Comparison of ENCODE assay signal across 22 mouse cellular contexts in the genomic region with DNA sequence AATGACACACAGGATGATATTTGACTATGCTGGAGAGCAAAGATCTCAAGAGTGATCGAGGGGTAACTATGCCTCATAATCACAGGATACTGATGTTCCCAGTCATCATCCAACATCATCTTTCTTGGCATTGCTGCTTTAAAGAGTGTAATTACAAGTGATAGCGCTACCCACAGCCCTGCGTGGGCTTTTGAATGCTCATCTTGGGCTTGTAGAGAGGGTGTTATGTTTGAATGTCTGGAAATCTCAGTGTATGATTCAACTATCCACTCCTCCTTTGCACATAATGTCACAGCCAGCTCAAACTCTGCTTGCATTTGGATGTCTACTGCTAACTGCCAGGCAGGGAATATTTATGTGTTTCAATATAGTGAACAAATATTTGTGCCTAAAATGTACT.
DNase-seq lines count a peak whose midpoint lies in the region.
"Had no signal": no experiment of that assay in that cellular context is flagged by ENCODE, and none has a peak within 500 bp of the region (broad histone marks: within the 10 kb centered on the region; RNA-seq: fewer than 3 reads in every experiment).

No protein-coding gene starts in this region.

- DNase-seq in left cerebral cortex, adult 11 months (ENCODE audit: low spot score), result peak; percentile 28
- no peak for DNase-seq in left cerebral cortex, postnatal 4 days
- peak; percentile 12 for DNase-seq in right cerebral cortex, postnatal 25 days
- DNase-seq in right cerebral cortex, postnatal 4 days, result no peak
- DNase-seq in left cerebral cortex, postnatal 25 days (ENCODE audit: low spot score in 2 of 2), result peak; percentile 13 to 76
- no peak for DNase-seq in urinary bladder, adult 18-20 months (ENCODE audit: low spot score in 2 of 2)
- DNase-seq in heart, postnatal 10 days, result no peak
- DNase-seq: adrenal gland, adult 2 months; adrenal gland, postnatal 36 days; B cell, adult 2 months; cerebellum, adult 8-10 months; cerebellum, postnatal 25 days; gastrocnemius, postnatal 10 days; heart, postnatal 14 days; kidney, adult 8-10 months; kidney, postnatal 10 days; layer of hippocampus, adult 9-11 months; liver, embryonic 13.5 days; lung, adult 18-20 months; lung, postnatal 4 days; thymus, adult 18-20 months; thymus, postnatal 25 days had no signal

- intact Hi-C loops in left cerebral cortex, postnatal 4 days (cut with DNase I), result no loop called here
- intact Hi-C loops in left cerebral cortex, postnatal 25 days (cut with DNase I), result no loop called here
- intact Hi-C loops in heart, postnatal 10 days (cut with DNase I), result no loop called here

Comparison
In these comparisons a context has a peak if more than half of its experiments do, and no peak if none do; other contexts are left out.
1. DNase-seq: peak in left cerebral cortex, adult 11 months (single experiment), right cerebral cortex, postnatal 25 days (single experiment) and left cerebral cortex, postnatal 25 days (2 of 2); none in left cerebral cortex, postnatal 4 days (single experiment), right cerebral cortex, postnatal 4 days (single experiment), urinary bladder, adult 18-20 months (0 of 2) and heart, postnatal 10 days (0 of 2).